Mouse (Mus musculus): Measurements from ENCODE around the gene Acat1.

The Acat1 gene

GRCm38 (mm10) chr9:53535416-53536320, 74.5 kb downstream of the Acat1 start:
- DNase-seq = peak; percentile 57

Data from liver (tissue).